Mouse (Mus musculus) ES-CJ7 (cell line): ENCODE results near the gene Arid5b.
A peak's percentile ranks its signal among the peaks of the same experiment; 100 is the strongest.

ENCODE experiments used
- DNase-seq: peaks from one replicate; pipeline ENCODE4 v3.0.0; 2011; ENCODE audit warnings: low read depth, low spot score

Arid5b gene

GRCm38 (mm10) chr10:68269789-68270188 is 8.8 kb downstream of the Arid5b start:
- no peak for DNase-seq

GRCm38 (mm10) chr10:68268629-68269028 is 9.9 kb downstream of the Arid5b start:
- no peak for DNase-seq

- peak; percentile 60 for DNase-seq
Observed at GRCm38 (mm10) chr10:68263969-68264688, 14.4 kb downstream of the Arid5b start.

- no peak for DNase-seq
Observed at GRCm38 (mm10) chr10:68263296-68263968, 15.1 kb downstream of the Arid5b start.

GRCm38 (mm10) chr10:68259601-68260000 is 18.9 kb downstream of the Arid5b start:
- DNase-seq = peak; percentile 72

GRCm38 (mm10) chr10:68257358-68258056 is 21.0 kb downstream of the Arid5b start:
- no peak for DNase-seq

- DNase-seq = no peak
Observed at GRCm38 (mm10) chr10:68256134-68256533, 22.4 kb downstream of the Arid5b start.

GRCm38 (mm10) chr10:68253452-68254117 is 25.0 kb downstream of the Arid5b start:
- no peak for DNase-seq

GRCm38 (mm10) chr10:68252650-68253049 is 25.9 kb downstream of the Arid5b start:
- no peak for DNase-seq

- DNase-seq = peak; percentile 63
Observed at GRCm38 (mm10) chr10:68249355-68249782, 29.2 kb downstream of the Arid5b start.

GRCm38 (mm10) chr10:68248281-68249015 is 30.1 kb downstream of the Arid5b start:
- DNase-seq = no peak

GRCm38 (mm10) chr10:68247490-68248280 is 30.9 kb downstream of the Arid5b start:
- DNase-seq = no peak

- DNase-seq = no peak
Observed at GRCm38 (mm10) chr10:68246603-68247247, 31.8 kb downstream of the Arid5b start.

GRCm38 (mm10) chr10:68240804-68241485 is 37.6 kb downstream of the Arid5b start:
- no peak for DNase-seq

GRCm38 (mm10) chr10:68240094-68240803 is 38.3 kb downstream of the Arid5b start:
- peak; percentile 81 for DNase-seq

GRCm38 (mm10) chr10:68239426-68240070 is 39.0 kb downstream of the Arid5b start:
- no peak for DNase-seq

- no peak for DNase-seq
Observed at GRCm38 (mm10) chr10:68238707-68239425, 39.7 kb downstream of the Arid5b start.
